Mouse (Mus musculus): ENCODE results near the gene Tef. TPM values are rescaled to one million over a fixed set of nuclear protein-coding genes. Genes with fewer than 3 reads are reported as not detected.

The Tef gene
- polyA plus RNA-seq, 1 experiment: 121 TPM

- TF ChIP-seq CTCF (conservative IDR thresholded peaks at IDR 0.05; ENCODE audit: insufficient read depth, insufficient read length, low read depth, low read length) (no peak), POLR2A (IDR thresholded peaks at IDR 0.05; ENCODE audit: low read depth, low read length) (peak; percentile 64)
- peak overlapping the region; percentile 87 for H3K4me3 ChIP-seq (ENCODE audit: insufficient read depth, low read depth, low read length)
- H3K36me3 ChIP-seq (ENCODE audit: control insufficient read depth, insufficient read depth, low read length): no peaks in the 10 kb centered on the region; the same call in 1 of the 2 replicates
- WGBS: under 1% methylated on average over 39 of the region's 39 CpGs
- H3K27ac ChIP-seq (ENCODE audit: insufficient read depth, low read depth, low read length): peak overlapping the region; percentile 100
- peaks cover 4% of the 10 kb centered on the region; the same call in 1 of the 2 replicates for H3K4me1 ChIP-seq (ENCODE audit: control insufficient read depth, insufficient read depth, low read length)
- peak; percentile 97 for DNase-seq
- no peaks in the 10 kb centered on the region for H3K27me3 ChIP-seq (replicated peaks; ENCODE audit: control insufficient read depth, insufficient read depth, low read length)
These were observed 57.4 kb downstream of the Tef start for GRCm38 (mm10) chr15:81859330-81860255.

- peak overlapping the region; percentile 30; the same call in 1 of the 2 replicates for H3K27ac ChIP-seq (ENCODE audit: insufficient read depth, low read depth, low read length)
- no peaks in the 10 kb centered on the region for H3K4me1 ChIP-seq (ENCODE audit: control insufficient read depth, insufficient read depth, low read length)
- WGBS: 35% methylated on average over 8 of the region's 8 CpGs
- TF ChIP-seq CTCF (conservative IDR thresholded peaks at IDR 0.05; ENCODE audit: insufficient read depth, insufficient read length, low read depth, low read length) (no peak), POLR2A (IDR thresholded peaks at IDR 0.05; ENCODE audit: low read depth, low read length) (no peak)
- no peak overlapping the region for H3K4me3 ChIP-seq (ENCODE audit: insufficient read depth, low read depth, low read length)
- H3K36me3 ChIP-seq (ENCODE audit: control insufficient read depth, insufficient read depth, low read length): no peaks in the 10 kb centered on the region; the same call in 1 of the 2 replicates
- H3K27me3 ChIP-seq (replicated peaks; ENCODE audit: control insufficient read depth, insufficient read depth, low read length): no peaks in the 10 kb centered on the region
- no peak for DNase-seq
These were observed 58.4 kb downstream of the Tef start for GRCm38 (mm10) chr15:81860471-81861135.

GRCm38 (mm10) chr15:81864238-81864637, 62.0 kb downstream of the Tef start:
- DNase-seq: no peak
- Histone ChIP-seq H3K36me3 (ENCODE audit: control insufficient read depth, insufficient read depth, low read length) (no peaks in the 10 kb centered on the region; the same call in 1 of the 2 replicates), H3K4me3 (ENCODE audit: insufficient read depth, low read depth, low read length) (no peak overlapping the region), H3K27ac (ENCODE audit: insufficient read depth, low read depth, low read length) (no peak overlapping the region), H3K4me1 (ENCODE audit: control insufficient read depth, insufficient read depth, low read length) (no peaks in the 10 kb centered on the region), H3K27me3 (replicated peaks; ENCODE audit: control insufficient read depth, insufficient read depth, low read length) (no peaks in the 10 kb centered on the region)
- WGBS: 92% methylated on average over 7 of the region's 7 CpGs
- no peak for TF ChIP-seq POLR2A (IDR thresholded peaks at IDR 0.05; ENCODE audit: low read depth, low read length)
- TF ChIP-seq CTCF (conservative IDR thresholded peaks at IDR 0.05; ENCODE audit: insufficient read depth, insufficient read length, low read depth, low read length): no peak

GRCm38 (mm10) chr15:81869985-81870384, 67.8 kb downstream of the Tef start:
- no peaks in the 10 kb centered on the region for H3K27me3 ChIP-seq (replicated peaks; ENCODE audit: control insufficient read depth, insufficient read depth, low read length)
- DNase-seq: no peak
- no peak overlapping the region for H3K4me3 ChIP-seq (ENCODE audit: insufficient read depth, low read depth, low read length)
- 98% methylated on average over 5 of the region's 5 CpGs for WGBS
- peaks cover 4% of the 10 kb centered on the region; the same call in 1 of the 2 replicates for H3K4me1 ChIP-seq (ENCODE audit: control insufficient read depth, insufficient read depth, low read length)
- TF ChIP-seq CTCF (conservative IDR thresholded peaks at IDR 0.05; ENCODE audit: insufficient read depth, insufficient read length, low read depth, low read length): no peak
- no peak for TF ChIP-seq POLR2A (IDR thresholded peaks at IDR 0.05; ENCODE audit: low read depth, low read length)
- no peak overlapping the region for H3K27ac ChIP-seq (ENCODE audit: insufficient read depth, low read depth, low read length)
- peaks cover 2% of the 10 kb centered on the region; the same call in 1 of the 2 replicates for H3K36me3 ChIP-seq (ENCODE audit: control insufficient read depth, insufficient read depth, low read length)

GRCm38 (mm10) chr15:81871604-81872261, 69.5 kb downstream of the Tef start, which contains the start of gene Phf5a:
Gene Phf5a, minus strand, starts transcription at chr15:81871911.
- Histone ChIP-seq H3K4me3 (ENCODE audit: insufficient read depth, low read depth, low read length) (peak within 1 kb of the TSS; percentile 68), H3K4me1 (ENCODE audit: control insufficient read depth, insufficient read depth, low read length) (peaks cover 9% of the 10 kb centered on the region; the same call in 1 of the 2 replicates), H3K36me3 (ENCODE audit: control insufficient read depth, insufficient read depth, low read length) (peaks cover 2% of the 10 kb centered on the region; the same call in 1 of the 2 replicates), H3K27me3 (replicated peaks; ENCODE audit: control insufficient read depth, insufficient read depth, low read length) (no peaks in the 10 kb centered on the region), H3K27ac (ENCODE audit: insufficient read depth, low read depth, low read length) (peak within 1 kb of the TSS; percentile 97)
- peak; percentile 94 for DNase-seq
- WGBS: under 1% methylated on average over 30 of the region's 30 CpGs
- no peak for TF ChIP-seq POLR2A (IDR thresholded peaks at IDR 0.05; ENCODE audit: low read depth, low read length)
- TF ChIP-seq CTCF (conservative IDR thresholded peaks at IDR 0.05; ENCODE audit: insufficient read depth, insufficient read length, low read depth, low read length): no peak

- DNase-seq: peak; percentile 100
- H3K4me1 ChIP-seq (ENCODE audit: control insufficient read depth, insufficient read depth, low read length): peaks cover 9% of the 10 kb centered on the region; the same call in 1 of the 2 replicates
- peak within 1 kb of the TSS; percentile 68 for H3K4me3 ChIP-seq (ENCODE audit: insufficient read depth, low read depth, low read length)
- H3K36me3 ChIP-seq (ENCODE audit: control insufficient read depth, insufficient read depth, low read length): peaks cover 2% of the 10 kb centered on the region; the same call in 1 of the 2 replicates
- TF ChIP-seq POLR2A (IDR thresholded peaks at IDR 0.05; ENCODE audit: low read depth, low read length): peak; percentile 41
- no peak for TF ChIP-seq CTCF (conservative IDR thresholded peaks at IDR 0.05; ENCODE audit: insufficient read depth, insufficient read length, low read depth, low read length)
- H3K27me3 ChIP-seq (replicated peaks; ENCODE audit: control insufficient read depth, insufficient read depth, low read length): no peaks in the 10 kb centered on the region
- peak within 1 kb of the TSS; percentile 97 for H3K27ac ChIP-seq (ENCODE audit: insufficient read depth, low read depth, low read length)
- under 1% methylated on average over 53 of the region's 53 CpGs for WGBS
These were observed 70.3 kb downstream of the Tef start, which contains the start of gene Aco2 for GRCm38 (mm10) chr15:81872262-81873136. Gene Aco2, plus strand, starts transcription at chr15:81872309.

Other genes starting within 250 kb of the Tef start
- gene Ep300, start 217.1 kb upstream of the Tef start, polyA plus RNA-seq (2012; rRNA removed): 20.3 and 24.4 TPM in 2 replicates
- 14.2 and 14.7 TPM in 2 replicates for gene L3mbtl2, start 138.5 kb upstream of the Tef start, polyA plus RNA-seq (2012; rRNA removed)
- 9.0 and 12.5 TPM in 2 replicates for gene Chadl, start 105.1 kb upstream of the Tef start, polyA plus RNA-seq (2012; rRNA removed)
- gene Zc3h7b, start 57.4 kb upstream of the Tef start, polyA plus RNA-seq (2012; rRNA removed): 46.5 and 47.3 TPM in 2 replicates
- gene Rangap1, start 56.9 kb upstream of the Tef start, polyA plus RNA-seq (2012; rRNA removed): 24.6 and 25.8 TPM in 2 replicates
- gene Tob2, start 56.4 kb downstream of the Tef start, polyA plus RNA-seq (2012; rRNA removed): 31.6 and 40.3 TPM in 2 replicates
- gene Phf5a, start 69.5 kb downstream of the Tef start, polyA plus RNA-seq (2012; rRNA removed): 33.5 and 47.4 TPM in 2 replicates
- gene Aco2, start 69.9 kb downstream of the Tef start, polyA plus RNA-seq (2012; rRNA removed): 890 and 915 TPM in 2 replicates
- 16.1 and 20.2 TPM in 2 replicates for gene Polr3h, start 123.8 kb downstream of the Tef start, polyA plus RNA-seq (2012; rRNA removed)
- gene Csdc2, start 134.3 kb downstream of the Tef start, polyA plus RNA-seq (2012; rRNA removed): 5.6 and 6.0 TPM in 2 replicates
- gene Pmm1, start 158.5 kb downstream of the Tef start, polyA plus RNA-seq (2012; rRNA removed): 50.7 and 51.4 TPM in 2 replicates
- 0.08 and 0.15 TPM in 2 replicates for gene 1700029P11Rik, start 178.1 kb downstream of the Tef start, polyA plus RNA-seq (2012; rRNA removed)
- 15.6 and 22.1 TPM in 2 replicates for gene Xrcc6, start 185.4 kb downstream of the Tef start, polyA plus RNA-seq (2012; rRNA removed)
- 29.0 and 29.8 TPM in 2 replicates for gene Desi1, start 231.4 kb downstream of the Tef start, polyA plus RNA-seq (2012; rRNA removed)
- gene Snu13, start 245.2 kb downstream of the Tef start, polyA plus RNA-seq (2012; rRNA removed): 48.7 and 58.2 TPM in 2 replicates